Mouse (Mus musculus) MEL-GATA-1-ER (cell line): ENCODE data around the gene Dera.
"Not testable (repeated sequence)": the region's sequence is repeated elsewhere in the genome, so short reads cannot be mapped to it uniquely, and the experiment has no call there.

Source experiments
- DNase-seq: peaks from one replicate; pipeline ENCODE4 v3.0.0-alpha.2; 2012; ENCODE audit warnings: low read depth; ENCODE audit errors: extremely low read depth

Gene Dera

GRCm38 (mm10) chr6:137754056-137754856 lies at the start of gene Dera:
Dera (plus strand) TSS chr6:137754546.
- DNase-seq = peak; percentile 62

- DNase-seq = no peak
Observed at GRCm38 (mm10) chr6:137706209-137706608, 48.1 kb upstream of the Dera start.

- DNase-seq = not testable (repeated sequence)
Observed at GRCm38 (mm10) chr6:137708726-137709405, 45.5 kb upstream of the Dera start.

- no peak for DNase-seq
Observed at GRCm38 (mm10) chr6:137710179-137711037, 43.9 kb upstream of the Dera start.

GRCm38 (mm10) chr6:137712654-137713309 lies 41.6 kb upstream of the Dera start:
- DNase-seq = no peak

- no peak for DNase-seq
Observed at GRCm38 (mm10) chr6:137713310-137713664, 41.1 kb upstream of the Dera start.

GRCm38 (mm10) chr6:137716802-137717201 lies 37.5 kb upstream of the Dera start:
- DNase-seq = no peak

- no peak for DNase-seq
Observed at GRCm38 (mm10) chr6:137722220-137722931, 32.0 kb upstream of the Dera start.

- DNase-seq = peak; percentile 43
Observed at GRCm38 (mm10) chr6:137723898-137724297, 30.4 kb upstream of the Dera start.

GRCm38 (mm10) chr6:137734460-137734845 lies 19.9 kb upstream of the Dera start:
- DNase-seq = no peak

- DNase-seq = peak; percentile 88
Observed at GRCm38 (mm10) chr6:137734846-137735609, 19.3 kb upstream of the Dera start, which contains the start of gene Strap. Strap (plus strand) TSS chr6:137735078.

- no peak for DNase-seq
Observed at GRCm38 (mm10) chr6:137735671-137736238, 18.6 kb upstream of the Dera start.

- DNase-seq = no peak
Observed at GRCm38 (mm10) chr6:137740972-137741371, 13.4 kb upstream of the Dera start.

- no peak for DNase-seq
Observed at GRCm38 (mm10) chr6:137744700-137745099, 9.6 kb upstream of the Dera start.

- no peak for DNase-seq
Observed at GRCm38 (mm10) chr6:137747174-137747928, 7.0 kb upstream of the Dera start.

GRCm38 (mm10) chr6:137751551-137752274 lies 2.6 kb upstream of the Dera start:
- no peak for DNase-seq

GRCm38 (mm10) chr6:137752275-137752655 lies 2.1 kb upstream of the Dera start:
- no peak for DNase-seq

GRCm38 (mm10) chr6:137754857-137755232 lies 499 bp downstream of the Dera start:
- no peak for DNase-seq
